Mouse (Mus musculus) limb, embryonic 11.5 days (tissue): ENCODE data around the gene Naa15. TPM values are rescaled to one million over a fixed set of nuclear protein-coding genes. Genes with fewer than 3 reads are reported as not detected.
A peak's percentile ranks its signal among the peaks of the same experiment; 100 is the strongest.

Experiments used
- ATAC-seq: fragments of 200-750 bp; cut with Nextera tagmentation; 2 replicates; pipeline ENCODE4 v1.8.0; 2017; ENCODE audit warnings: low read depth; ENCODE audit not compliant: insufficient number of reproducible peaks, low FRiP score, low TSS enrichment
- DNase-seq: peaks from one replicate; pipeline ENCODE4 v3.0.0-alpha.2; 2015; ENCODE audit warnings: low spot score
- H3K27ac ChIP-seq: fragments of 300-500 bp; sonication (generic); replicated peaks from 2 replicates; pipeline ENCODE4 v1.5.1; 2014; ENCODE audit warnings: low read depth, mild to moderate bottlenecking, low read length
- H3K27me3 ChIP-seq: fragments of 300-500 bp; sonication (generic); 2 replicates; pipeline ENCODE4 v1.6.1; 2014; ENCODE audit warnings: mild to moderate bottlenecking, low read length, mixed read lengths; ENCODE audit not compliant: control insufficient read depth, insufficient read depth
- H3K36me3 ChIP-seq: fragments of 300-500 bp; sonication (generic); 2 replicates; pipeline ENCODE4 v1.6.1; 2014; ENCODE audit warnings: mild to moderate bottlenecking, low read length, moderate library complexity, mixed read lengths; ENCODE audit not compliant: control insufficient read depth, insufficient read depth
- H3K4me1 ChIP-seq: fragments of 300-500 bp; sonication (generic); 2 replicates; pipeline ENCODE4 v1.6.1; 2014; ENCODE audit warnings: low read length, mixed read lengths; ENCODE audit not compliant: control insufficient read depth, insufficient read depth
- H3K4me2 ChIP-seq: fragments of 300-500 bp; sonication (generic); 2 replicates; pipeline ENCODE4 v1.6.1; 2014; ENCODE audit warnings: low read depth, mild to moderate bottlenecking, moderate library complexity; ENCODE audit not compliant: severe bottlenecking
- H3K4me3 ChIP-seq: fragments of 300-500 bp; sonication (generic); 2 replicates; pipeline ENCODE4 v1.5.1; 2014; ENCODE audit warnings: low read depth, low read length
- H3K9ac ChIP-seq: fragments of 300-500 bp; sonication (generic); 2 replicates; pipeline ENCODE4 v1.6.1; 2014; ENCODE audit warnings: mild to moderate bottlenecking, low read length
- H3K9me3 ChIP-seq: fragments of 300-500 bp; sonication (generic); 2 replicates; pipeline ENCODE4 v1.6.1; 2016; ENCODE audit warnings: low read length; ENCODE audit not compliant: control insufficient read depth
- WGBS: fragments of 180-500 bp; shearing (Covaris S2); extraction: QIAGEN DNeasy Blood & Tissue Kit; methylation state at CpG from one replicate; pipeline ENCODE4 v1.1.7; 2014; 5-methylcytosine and 5-hydroxymethylcytosine counted together
- polyA plus RNA-seq: library from polyadenylated mRNA; unstranded; fragments of >200 nt; fragmentation: Nextera tagmentation; extraction: Ambion mirVana; gene quantifications from 2 replicates; pipeline ENCODE4 v1.2.1, GENCODE M21; 2014

Naa15 gene
- polyA plus RNA-seq, 1 experiment from 2014 or later = 52.0 TPM

- Histone ChIP-seq H3K9ac (peak overlapping the region; percentile 43; the same call in 1 of the 2 replicates), H3K4me2 (peak overlapping the region; percentile 32; the same call in 1 of the 2 replicates), H3K27ac (0 out of 2 replicates have a peak overlapping the region, but pooled peaks have one; percentile 5), H3K9me3 (no peaks in the 10 kb centered on the region), H3K27me3 (no peaks in the 10 kb centered on the region), H3K36me3 (no peaks in the 10 kb centered on the region), H3K4me3 (peak overlapping the region; percentile 17), H3K4me1 (no peaks in the 10 kb centered on the region)
- DNase-seq (peak; percentile 47), ATAC-seq (no peak)
- 43% methylated on average over 31 of the region's 31 CpGs for WGBS
Observed at GRCm38 (mm10) chr3:51377878-51378664, 36.9 kb upstream of the Naa15 start.

GRCm38 (mm10) chr3:51378665-51378946 lies 36.3 kb upstream of the Naa15 start:
- no peaks in the 10 kb centered on the region for H3K4me1 ChIP-seq
- H3K9ac ChIP-seq = no peak overlapping the region
- no peaks in the 10 kb centered on the region for H3K9me3 ChIP-seq
- DNase-seq (no peak), ATAC-seq (no peak)
- H3K36me3 ChIP-seq = no peaks in the 10 kb centered on the region
- 73% methylated on average over 3 of the region's 3 CpGs for WGBS
- H3K4me2 ChIP-seq = peak overlapping the region; percentile 32; the same call in 1 of the 2 replicates
- H3K27me3 ChIP-seq = no peaks in the 10 kb centered on the region
- no peak overlapping the region; the same call in 1 of the 2 replicates for H3K4me3 ChIP-seq
- H3K27ac ChIP-seq = 0 out of 2 replicates have a peak overlapping the region, but pooled peaks have one; percentile 5

GRCm38 (mm10) chr3:51379786-51380659 lies 34.9 kb upstream of the Naa15 start:
- no peak overlapping the region for H3K27ac ChIP-seq
- no peak overlapping the region for H3K4me2 ChIP-seq
- no peak overlapping the region for H3K9ac ChIP-seq
- no peaks in the 10 kb centered on the region for H3K4me1 ChIP-seq
- DNase-seq (no peak), ATAC-seq (no peak)
- no peaks in the 10 kb centered on the region for H3K27me3 ChIP-seq
- H3K36me3 ChIP-seq = no peaks in the 10 kb centered on the region
- no peak overlapping the region for H3K4me3 ChIP-seq
- 82% methylated on average over 5 of the region's 5 CpGs for WGBS
- H3K9me3 ChIP-seq = no peaks in the 10 kb centered on the region

DNA sequence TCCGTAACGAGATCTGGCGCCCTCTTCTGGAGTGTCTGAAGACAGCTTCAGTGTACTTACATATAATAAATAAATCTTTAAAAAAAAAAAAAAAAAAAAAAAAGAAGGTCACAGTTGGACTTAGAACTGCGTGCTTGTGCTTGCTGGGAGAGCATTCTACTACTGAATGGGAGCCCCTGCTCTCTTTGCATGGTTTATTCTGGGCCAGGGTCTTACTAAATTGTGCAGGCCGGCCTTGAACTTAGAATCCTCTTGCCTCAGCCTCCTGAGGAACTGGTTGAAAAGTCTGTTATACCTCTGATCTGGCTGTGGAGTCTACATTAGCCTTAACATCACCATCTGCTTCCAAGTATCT lies 34.3 kb upstream of the Naa15 start:
- H3K9ac ChIP-seq = no peak overlapping the region

DNA sequence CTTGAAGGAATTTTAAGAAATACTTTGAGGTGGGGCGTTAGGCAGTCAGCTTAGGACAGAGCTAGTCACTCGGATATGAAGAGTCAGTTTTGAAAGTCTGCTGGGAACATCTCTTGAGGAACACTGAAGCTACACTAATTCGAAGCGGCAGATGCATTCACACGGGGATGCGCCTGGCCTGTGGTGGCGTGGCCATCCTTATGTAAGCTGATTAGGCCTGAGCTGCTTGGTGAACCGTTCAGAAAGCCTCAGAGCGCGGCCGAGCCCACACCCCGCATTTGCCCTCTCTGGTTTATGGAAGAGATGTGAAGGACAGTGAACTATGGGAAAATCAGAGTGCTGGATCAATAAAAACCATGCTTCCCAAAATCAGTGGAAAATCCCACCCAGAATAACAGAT lies 31.5 kb upstream of the Naa15 start:
- Histone ChIP-seq H3K9ac (no peak overlapping the region), H3K4me1 (no peaks in the 10 kb centered on the region), H3K27ac (no peak overlapping the region), H3K4me2 (no peak overlapping the region), H3K27me3 (no peaks in the 10 kb centered on the region), H3K36me3 (no peaks in the 10 kb centered on the region), H3K4me3 (no peak overlapping the region), H3K9me3 (no peaks in the 10 kb centered on the region)
- WGBS = 78% methylated on average over 12 of the region's 12 CpGs
- DNase-seq (no peak), ATAC-seq (no peak)

More for the DNA sequence above, 34.3 kb upstream of the Naa15 start:
- no peak for ATAC-seq
- no peak overlapping the region for H3K4me2 ChIP-seq
- H3K27me3 ChIP-seq = no peaks in the 10 kb centered on the region
- no peaks in the 10 kb centered on the region for H3K4me1 ChIP-seq
- no peaks in the 10 kb centered on the region for H3K36me3 ChIP-seq
- 69% methylated on average over 2 of the region's 5 CpGs for WGBS
- no peak for DNase-seq
- no peak overlapping the region for H3K27ac ChIP-seq
- H3K9me3 ChIP-seq = no peaks in the 10 kb centered on the region
- no peak overlapping the region for H3K4me3 ChIP-seq

DNA sequence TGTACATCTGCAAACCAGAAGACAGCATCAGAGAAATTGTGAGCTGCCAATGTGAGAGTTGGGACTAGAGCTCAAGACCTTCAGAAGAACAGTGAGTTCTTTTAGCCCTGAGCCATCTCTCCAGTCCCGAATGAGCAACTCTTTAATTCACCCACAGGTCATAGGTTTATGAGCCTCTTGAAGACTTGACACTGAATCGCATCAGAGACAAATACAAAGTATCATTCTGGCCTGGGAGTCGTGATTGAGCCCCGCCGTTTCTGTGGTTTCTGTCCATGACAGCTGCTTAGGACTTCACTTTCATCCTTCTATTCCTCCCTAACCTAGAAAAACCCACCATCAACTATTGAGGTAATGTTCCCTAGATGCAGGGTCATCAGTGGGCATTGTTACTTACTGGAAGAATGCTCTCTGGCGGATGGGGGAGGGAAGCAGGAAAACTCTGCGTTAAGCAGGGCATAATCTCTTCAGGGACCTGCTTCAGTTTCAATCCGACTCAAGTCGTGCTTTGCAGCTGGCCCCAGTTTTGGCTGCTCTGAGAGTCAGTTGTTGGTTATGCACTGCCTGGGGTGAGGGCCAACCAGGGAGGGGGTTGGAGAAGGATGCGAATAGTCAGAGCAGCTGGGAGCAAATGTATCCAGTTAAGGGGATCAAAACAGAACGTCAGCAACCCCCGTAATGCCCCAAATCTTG lies 28.4 kb upstream of the Naa15 start:
- Histone ChIP-seq H3K9me3 (no peaks in the 10 kb centered on the region), H3K9ac (no peak overlapping the region), H3K27me3 (0 out of 2 replicates have a peak, but pooled peaks cover 3% of the 10 kb centered on the region), H3K27ac (no peak overlapping the region), H3K4me2 (no peak overlapping the region), H3K36me3 (no peaks in the 10 kb centered on the region), H3K4me1 (no peaks in the 10 kb centered on the region), H3K4me3 (no peak overlapping the region)
- DNase-seq = no peak
- no peak for ATAC-seq
- 51% methylated on average over 12 of the region's 12 CpGs for WGBS

DNA sequence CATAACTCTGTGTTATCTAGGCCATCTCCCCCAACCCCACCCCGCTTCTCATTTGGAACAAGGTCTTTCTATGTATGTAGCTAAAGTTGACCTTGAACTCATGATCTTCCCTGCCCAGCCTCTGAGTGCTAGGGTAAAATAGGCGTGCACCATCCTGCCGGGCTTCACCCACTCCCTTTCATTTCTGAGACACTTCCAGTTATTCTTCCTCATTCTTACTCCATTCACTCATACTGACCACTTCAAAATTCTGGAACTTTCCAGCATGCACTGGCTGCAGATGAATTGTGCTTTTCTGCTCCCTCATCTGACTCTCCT lies 27.9 kb upstream of the Naa15 start:
- 89% methylated on average over 3 of the region's 3 CpGs for WGBS
- DNase-seq (no peak), ATAC-seq (no peak)
- 0 out of 2 replicates have a peak, but pooled peaks cover 3% of the 10 kb centered on the region for H3K27me3 ChIP-seq
- no peak overlapping the region for H3K4me2 ChIP-seq
- H3K36me3 ChIP-seq = no peaks in the 10 kb centered on the region
- H3K9me3 ChIP-seq = no peaks in the 10 kb centered on the region
- no peak overlapping the region for H3K4me3 ChIP-seq
- no peak overlapping the region for H3K27ac ChIP-seq
- H3K4me1 ChIP-seq = no peaks in the 10 kb centered on the region
- H3K9ac ChIP-seq = no peak overlapping the region

DNA sequence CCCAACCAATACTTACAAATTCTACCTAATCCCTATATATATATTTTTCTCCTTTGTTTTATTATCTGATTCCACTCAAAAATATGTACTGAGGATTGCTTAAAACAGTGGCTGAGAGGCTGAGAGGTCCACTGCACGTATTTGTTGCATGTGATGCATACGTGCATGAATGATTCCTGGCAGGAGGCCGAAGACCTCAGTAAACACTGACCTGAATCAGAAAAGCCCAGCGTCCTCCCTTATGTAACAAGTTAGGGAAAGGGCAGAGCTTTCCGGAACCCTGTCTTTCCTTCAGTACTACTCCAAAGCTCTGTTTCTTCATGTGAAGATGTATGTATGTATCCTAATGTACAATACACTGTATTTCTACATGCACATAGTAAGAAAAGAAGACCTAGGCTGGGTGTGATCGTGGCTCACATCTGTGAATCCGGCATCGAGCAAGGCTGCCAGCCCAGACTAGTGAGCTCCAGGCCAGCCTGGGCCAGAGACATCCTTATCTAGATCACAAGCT lies 27.0 kb upstream of the Naa15 start:
- H3K9ac ChIP-seq = no peak overlapping the region
- DNase-seq = no peak
- no peak overlapping the region for H3K4me2 ChIP-seq
- H3K4me3 ChIP-seq = no peak overlapping the region
- H3K9me3 ChIP-seq = no peaks in the 10 kb centered on the region
- no peaks in the 10 kb centered on the region for H3K36me3 ChIP-seq
- 0 out of 2 replicates have a peak, but pooled peaks cover 3% of the 10 kb centered on the region for H3K27me3 ChIP-seq
- 66% methylated on average over 8 of the region's 8 CpGs for WGBS
- no peak for ATAC-seq
- H3K27ac ChIP-seq = no peak overlapping the region
- no peaks in the 10 kb centered on the region for H3K4me1 ChIP-seq
